Mouse (Mus musculus): ENCODE results near the gene Scaper.

GRCm38 (mm10) chr9:55677099-55677498, 260.8 kb downstream of the Scaper start:
- TF ChIP-seq POLR2A (IDR thresholded peaks at IDR 0.05; ENCODE audit: low read depth, low read length) (no peak), CTCF (IDR thresholded peaks at IDR 0.05; ENCODE audit: extremely low read depth, insufficient read depth, insufficient read length, insufficient replicate concordance) (no peak)

Data from spleen, adult 2 months (tissue).